Mouse (Mus musculus) CH12.LX (cell line): ENCODE data around the gene Znrd1as.

Experiments used
- CTCF ChIP-seq, 2 experiments: IDR thresholded peaks in 1 of 2; conservative IDR thresholded peaks in 1 of 2; 2 replicates each; pipeline ENCODE4 v1.5.1; 2011 to 2012; ENCODE audit warnings: low read depth in 2 of 2, low read length in 2 of 2, improper control_type of control experiment in 1 of 2, inconsistent platforms in 1 of 2, mild to moderate bottlenecking in 1 of 2, moderate library complexity in 1 of 2
- E2F4 ChIP-seq: IDR thresholded peaks from 2 replicates; pipeline ENCODE4 v1.6.1; 2011; ENCODE audit warnings: low read depth, low read length, improper control_type of control experiment; ENCODE audit not compliant: insufficient replicate concordance
- ELF1 ChIP-seq: IDR thresholded peaks from 2 replicates; pipeline ENCODE4 v1.6.1; 2014; ENCODE audit warnings: low read depth, mild to moderate bottlenecking, inconsistent platforms, low read length, improper control_type of control experiment
- EP300 ChIP-seq: IDR thresholded peaks from 2 replicates; pipeline ENCODE4 v1.6.1; 2011; ENCODE audit warnings: low read length, improper control_type of control experiment
- GABPA ChIP-seq: IDR thresholded peaks from 2 replicates; pipeline ENCODE4 v1.6.1; 2012; ENCODE audit warnings: low read depth, low read length, improper control_type of control experiment, inconsistent platforms; ENCODE audit not compliant: insufficient replicate concordance
- MEF2A ChIP-seq: IDR thresholded peaks from 2 replicates; pipeline ENCODE4 v1.6.1; 2014; ENCODE audit warnings: low read depth, mild to moderate bottlenecking, inconsistent platforms, low read length, improper control_type of control experiment, borderline replicate concordance
- NELFE ChIP-seq: IDR thresholded peaks from 2 replicates; pipeline ENCODE4 v1.6.1; 2011; ENCODE audit warnings: low read depth, low read length, improper control_type of control experiment
- POLR2A ChIP-seq: IDR thresholded peaks from 2 replicates; pipeline ENCODE4 v1.6.1; 2011; ENCODE audit warnings: low read depth, mild to moderate bottlenecking, improper control_type of control experiment, low read length
- SIN3A ChIP-seq: IDR thresholded peaks from 2 replicates; pipeline ENCODE4 v1.6.1; 2012; ENCODE audit warnings: low read length, improper control_type of control experiment, inconsistent platforms
- TCF12 ChIP-seq: IDR thresholded peaks from 2 replicates; pipeline ENCODE4 v1.6.1; 2014; ENCODE audit warnings: low read depth, mild to moderate bottlenecking, inconsistent platforms, low read length, improper control_type of control experiment
- UBTF ChIP-seq: IDR thresholded peaks from 2 replicates; pipeline ENCODE4 v1.6.1; 2012; ENCODE audit warnings: low read depth, mild to moderate bottlenecking, inconsistent platforms, low read length, improper control_type of control experiment, moderate library complexity
- USF1 ChIP-seq: IDR thresholded peaks from 2 replicates; pipeline ENCODE4 v1.6.1; 2014; ENCODE audit warnings: low read depth, mild to moderate bottlenecking, inconsistent platforms, low read length, improper control_type of control experiment
- ZC3H11A ChIP-seq: IDR thresholded peaks from 2 replicates; pipeline ENCODE4 v1.6.1; 2012; ENCODE audit warnings: low read depth, mild to moderate bottlenecking, inconsistent platforms, low read length, improper control_type of control experiment
- ZNF384 ChIP-seq: IDR thresholded peaks from 2 replicates; pipeline ENCODE4 v1.6.1; 2012; ENCODE audit warnings: low read depth, low read length, improper control_type of control experiment, inconsistent platforms

DNA sequence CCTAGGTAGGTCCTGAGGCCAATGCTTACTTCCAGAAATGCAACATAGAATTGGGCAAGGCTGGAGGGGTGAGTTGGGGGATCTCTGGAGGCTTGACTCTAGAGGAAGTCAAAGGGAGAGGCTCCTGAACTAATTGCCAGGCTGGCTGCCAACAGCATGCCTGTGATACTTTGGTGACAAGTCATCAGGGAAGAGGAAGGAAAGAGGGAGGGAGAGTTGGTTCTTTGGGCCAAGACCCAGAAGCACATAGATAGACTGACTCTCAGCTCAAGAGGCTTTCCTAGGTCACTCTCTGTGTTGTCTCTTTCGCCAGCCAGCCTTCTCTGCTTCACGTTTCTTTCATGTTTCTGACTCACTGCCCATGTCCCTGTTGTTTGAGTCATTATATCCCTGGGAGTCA, 26.6 kb upstream of the Znrd1as start:
- TF ChIP-seq POLR2A (no peak), SIN3A (no peak), CTCF (conservative IDR thresholded peaks at IDR 0.05 in 1 of 2, IDR thresholded peaks at IDR 0.05 in 1 of 2; ENCODE audit: low read depth in 2 of 2, low read length in 2 of 2) (no peak), E2F4 (no peak), UBTF (no peak), ZNF384 (no peak), EP300 (no peak), TCF12 (no peak), ELF1 (no peak), ZC3H11A (no peak), USF1 (no peak), NELFE (no peak), MEF2A (no peak), GABPA (no peak)
